Mouse (Mus musculus): ENCODE measurements around the gene Olfr605. TPM values are rescaled to one million over a fixed set of nuclear protein-coding genes. Genes with fewer than 3 reads are reported as not detected.

The Olfr605 gene
- not detected for polyA plus RNA-seq (2014; fragmentation: Illumina TruSeq; extraction: RNeasy Lipid Tissue Mini Kit (QIAGEN cat#74804); ENCODE audit: low read depth, low replicate concordance)

GRCm38 (mm10) chr7:103445339-103445738 is at the start of gene Olfr605:
Gene Olfr605, minus strand, starts transcription at chr7:103445439.

GRCm38 (mm10) chr7:103469577-103469976 is 24.3 kb upstream of the Olfr605 start, which contains the start of gene Olfr608:
Gene Olfr608, plus strand, starts transcription at chr7:103469877.

GRCm38 (mm10) chr7:103448746-103449145 is 3.5 kb upstream of the Olfr605 start, which contains the start of gene Olfr606:
Gene Olfr606, plus strand, starts transcription at chr7:103449046.

GRCm38 (mm10) chr7:103414772-103415171 is 30.5 kb downstream of the Olfr605 start, which contains the start of gene Usp17lc:
Gene Usp17lc, plus strand, starts transcription at chr7:103415072.

Other genes starting within 250 kb of the Olfr605 start
- not detected for gene Olfr593, start 233.6 kb downstream of the Olfr605 start, polyA plus RNA-seq (2014; fragmentation: Illumina TruSeq; extraction: RNeasy Lipid Tissue Mini Kit (QIAGEN cat#74804); ENCODE audit: low read depth, low replicate concordance)
- not detected for gene Olfr594, start 228.4 kb downstream of the Olfr605 start, polyA plus RNA-seq (2014; fragmentation: Illumina TruSeq; extraction: RNeasy Lipid Tissue Mini Kit (QIAGEN cat#74804); ENCODE audit: low read depth, low replicate concordance)
- not detected for gene Usp17ld, start 192.9 kb downstream of the Olfr605 start, polyA plus RNA-seq (2014; fragmentation: Illumina TruSeq; extraction: RNeasy Lipid Tissue Mini Kit (QIAGEN cat#74804); ENCODE audit: low read depth, low replicate concordance)
- gene Olfr596, start 139.8 kb downstream of the Olfr605 start, polyA plus RNA-seq (2014; fragmentation: Illumina TruSeq; extraction: RNeasy Lipid Tissue Mini Kit (QIAGEN cat#74804); ENCODE audit: low read depth, low replicate concordance), result not detected
- not detected for gene Olfr597, start 129.1 kb downstream of the Olfr605 start, polyA plus RNA-seq (2014; fragmentation: Illumina TruSeq; extraction: RNeasy Lipid Tissue Mini Kit (QIAGEN cat#74804); ENCODE audit: low read depth, low replicate concordance)
- not detected for gene Olfr598, start 121.9 kb downstream of the Olfr605 start, polyA plus RNA-seq (2014; fragmentation: Illumina TruSeq; extraction: RNeasy Lipid Tissue Mini Kit (QIAGEN cat#74804); ENCODE audit: low read depth, low replicate concordance)
- gene Olfr599, start 109.5 kb downstream of the Olfr605 start, polyA plus RNA-seq (2014; fragmentation: Illumina TruSeq; extraction: RNeasy Lipid Tissue Mini Kit (QIAGEN cat#74804); ENCODE audit: low read depth, low replicate concordance), result not detected
- not detected for gene Olfr600, start 95.8 kb downstream of the Olfr605 start, polyA plus RNA-seq (2014; fragmentation: Illumina TruSeq; extraction: RNeasy Lipid Tissue Mini Kit (QIAGEN cat#74804); ENCODE audit: low read depth, low replicate concordance)
- gene Olfr601, start 82.8 kb downstream of the Olfr605 start, polyA plus RNA-seq (2014; fragmentation: Illumina TruSeq; extraction: RNeasy Lipid Tissue Mini Kit (QIAGEN cat#74804); ENCODE audit: low read depth, low replicate concordance), result not detected
- gene Olfr603, start 59.3 kb downstream of the Olfr605 start, polyA plus RNA-seq (2014; fragmentation: Illumina TruSeq; extraction: RNeasy Lipid Tissue Mini Kit (QIAGEN cat#74804); ENCODE audit: low read depth, low replicate concordance), result not detected
- gene Usp17lc, start 30.4 kb downstream of the Olfr605 start, polyA plus RNA-seq (2014; fragmentation: Illumina TruSeq; extraction: RNeasy Lipid Tissue Mini Kit (QIAGEN cat#74804); ENCODE audit: low read depth, low replicate concordance), result not detected
- not detected for gene Olfr606, start 3.6 kb upstream of the Olfr605 start, polyA plus RNA-seq (2014; fragmentation: Illumina TruSeq; extraction: RNeasy Lipid Tissue Mini Kit (QIAGEN cat#74804); ENCODE audit: low read depth, low replicate concordance)
- not detected for gene Olfr607, start 18.7 kb upstream of the Olfr605 start, polyA plus RNA-seq (2014; fragmentation: Illumina TruSeq; extraction: RNeasy Lipid Tissue Mini Kit (QIAGEN cat#74804); ENCODE audit: low read depth, low replicate concordance)
- not detected for gene Olfr608, start 24.4 kb upstream of the Olfr605 start, polyA plus RNA-seq (2014; fragmentation: Illumina TruSeq; extraction: RNeasy Lipid Tissue Mini Kit (QIAGEN cat#74804); ENCODE audit: low read depth, low replicate concordance)
- gene Olfr609, start 52.6 kb upstream of the Olfr605 start, polyA plus RNA-seq (2014; fragmentation: Illumina TruSeq; extraction: RNeasy Lipid Tissue Mini Kit (QIAGEN cat#74804); ENCODE audit: low read depth, low replicate concordance), result not detected
- gene Olfr610, start 66.7 kb upstream of the Olfr605 start, polyA plus RNA-seq (2014; fragmentation: Illumina TruSeq; extraction: RNeasy Lipid Tissue Mini Kit (QIAGEN cat#74804); ENCODE audit: low read depth, low replicate concordance), result not detected
- gene Olfr611, start 75.4 kb upstream of the Olfr605 start, polyA plus RNA-seq (2014; fragmentation: Illumina TruSeq; extraction: RNeasy Lipid Tissue Mini Kit (QIAGEN cat#74804); ENCODE audit: low read depth, low replicate concordance), result not detected
- not detected for gene Olfr612, start 97.3 kb upstream of the Olfr605 start, polyA plus RNA-seq (2014; fragmentation: Illumina TruSeq; extraction: RNeasy Lipid Tissue Mini Kit (QIAGEN cat#74804); ENCODE audit: low read depth, low replicate concordance)
- gene Olfr613, start 102.6 kb upstream of the Olfr605 start, polyA plus RNA-seq (2014; fragmentation: Illumina TruSeq; extraction: RNeasy Lipid Tissue Mini Kit (QIAGEN cat#74804); ENCODE audit: low read depth, low replicate concordance), result not detected
- not detected for gene Olfr615, start 110.6 kb upstream of the Olfr605 start, polyA plus RNA-seq (2014; fragmentation: Illumina TruSeq; extraction: RNeasy Lipid Tissue Mini Kit (QIAGEN cat#74804); ENCODE audit: low read depth, low replicate concordance)
- not detected for gene Olfr616, start 123.7 kb upstream of the Olfr605 start, polyA plus RNA-seq (2014; fragmentation: Illumina TruSeq; extraction: RNeasy Lipid Tissue Mini Kit (QIAGEN cat#74804); ENCODE audit: low read depth, low replicate concordance)
- not detected for gene Olfr617, start 127.6 kb upstream of the Olfr605 start, polyA plus RNA-seq (2014; fragmentation: Illumina TruSeq; extraction: RNeasy Lipid Tissue Mini Kit (QIAGEN cat#74804); ENCODE audit: low read depth, low replicate concordance)
- gene Olfr618, start 144.7 kb upstream of the Olfr605 start, polyA plus RNA-seq (2014; fragmentation: Illumina TruSeq; extraction: RNeasy Lipid Tissue Mini Kit (QIAGEN cat#74804); ENCODE audit: low read depth, low replicate concordance), result not detected
- gene Olfr619, start 155.1 kb upstream of the Olfr605 start, polyA plus RNA-seq (2014; fragmentation: Illumina TruSeq; extraction: RNeasy Lipid Tissue Mini Kit (QIAGEN cat#74804); ENCODE audit: low read depth, low replicate concordance), result not detected
- not detected for gene Olfr620, start 167.1 kb upstream of the Olfr605 start, polyA plus RNA-seq (2014; fragmentation: Illumina TruSeq; extraction: RNeasy Lipid Tissue Mini Kit (QIAGEN cat#74804); ENCODE audit: low read depth, low replicate concordance)
- not detected for gene Olfr622, start 197.3 kb upstream of the Olfr605 start, polyA plus RNA-seq (2014; fragmentation: Illumina TruSeq; extraction: RNeasy Lipid Tissue Mini Kit (QIAGEN cat#74804); ENCODE audit: low read depth, low replicate concordance)
- gene Olfr623, start 218.3 kb upstream of the Olfr605 start, polyA plus RNA-seq (2014; fragmentation: Illumina TruSeq; extraction: RNeasy Lipid Tissue Mini Kit (QIAGEN cat#74804); ENCODE audit: low read depth, low replicate concordance), result not detected
- gene Olfr624, start 225.8 kb upstream of the Olfr605 start, polyA plus RNA-seq (2014; fragmentation: Illumina TruSeq; extraction: RNeasy Lipid Tissue Mini Kit (QIAGEN cat#74804); ENCODE audit: low read depth, low replicate concordance), result 0.12 TPM
- not detected for gene Olfr625-ps1, start 237.3 kb upstream of the Olfr605 start, polyA plus RNA-seq (2014; fragmentation: Illumina TruSeq; extraction: RNeasy Lipid Tissue Mini Kit (QIAGEN cat#74804); ENCODE audit: low read depth, low replicate concordance)